Mouse (Mus musculus) neural tube, embryonic 11.5 days (tissue): Measurements from ENCODE around the gene Trmt13. TPM values are rescaled to one million over a fixed set of nuclear protein-coding genes. Genes with fewer than 3 reads are reported as not detected.

Experiments used
- ATAC-seq: fragments of 200-750 bp; cut with Nextera tagmentation; 2 replicates; pipeline ENCODE4 v1.8.0; 2017; ENCODE audit warnings: moderate number of reproducible peaks, mild to moderate bottlenecking, moderate TSS enrichment, moderate library complexity; ENCODE audit not compliant: insufficient read depth, low FRiP score, low TSS enrichment
- DNase-seq: peaks from one replicate; pipeline ENCODE4 v3.0.0-alpha.2; 2015; ENCODE audit warnings: low spot score
- H3K27ac ChIP-seq: fragments of 300-500 bp; sonication (generic); 2 replicates; pipeline ENCODE4 v1.5.1; 2014; ENCODE audit warnings: low read depth, mild to moderate bottlenecking, low read length
- H3K27me3 ChIP-seq: fragments of 300-500 bp; sonication (generic); 2 replicates; pipeline ENCODE4 v1.6.1; 2014; ENCODE audit warnings: mild to moderate bottlenecking, low read length, mixed read lengths; ENCODE audit not compliant: control insufficient read depth, insufficient read depth
- H3K36me3 ChIP-seq: fragments of 300-500 bp; sonication (generic); 2 replicates; pipeline ENCODE4 v1.6.1; 2014; ENCODE audit warnings: mild to moderate bottlenecking, low read length, moderate library complexity, mixed read lengths; ENCODE audit not compliant: control insufficient read depth, insufficient read depth
- H3K4me1 ChIP-seq: fragments of 300-500 bp; sonication (generic); 2 replicates; pipeline ENCODE4 v1.6.1; 2014; ENCODE audit warnings: low read length, mixed read lengths; ENCODE audit not compliant: control insufficient read depth, insufficient read depth
- H3K4me2 ChIP-seq: fragments of 300-500 bp; sonication (generic); 2 replicates; pipeline ENCODE4 v1.6.1; 2014; ENCODE audit warnings: low read depth, mild to moderate bottlenecking, moderate library complexity
- H3K4me3 ChIP-seq: fragments of 300-500 bp; sonication (generic); 2 replicates; pipeline ENCODE4 v1.5.1; 2014; ENCODE audit warnings: low read depth, low read length
- H3K9ac ChIP-seq: fragments of 300-500 bp; sonication (generic); 2 replicates; pipeline ENCODE4 v1.6.1; 2014; ENCODE audit warnings: mild to moderate bottlenecking, low read length
- H3K9me3 ChIP-seq: fragments of 300-500 bp; sonication (generic); 2 replicates; pipeline ENCODE4 v1.6.1; 2016; ENCODE audit warnings: low read length; ENCODE audit not compliant: control insufficient read depth
- WGBS: fragments of 180-500 bp; shearing (Covaris S2); extraction: QIAGEN DNeasy Blood & Tissue Kit; methylation state at CpG from one replicate; pipeline ENCODE4 v1.1.7; 2014; 5-methylcytosine and 5-hydroxymethylcytosine counted together
- polyA plus RNA-seq: library from polyadenylated mRNA; unstranded; fragments of >200 nt; fragmentation: Nextera tagmentation; extraction: Ambion mirVana; gene quantifications from 2 replicates; pipeline ENCODE4 v1.2.1, GENCODE M21; 2014

Trmt13 gene
- polyA plus RNA-seq, 1 experiment from 2014 or later: 18.8 TPM

GRCm38 (mm10) chr3:116542070-116542469, 72.3 kb downstream of the Trmt13 start:
- Histone ChIP-seq H3K4me3 (no peak overlapping the region), H3K27me3 (no peaks in the 10 kb centered on the region; the same call in 1 of the 2 replicates), H3K27ac (no peak overlapping the region), H3K9ac (no peak overlapping the region), H3K4me2 (no peak overlapping the region), H3K4me1 (peaks cover 6% of the 10 kb centered on the region; the same call in 1 of the 2 replicates), H3K36me3 (peaks cover 2% of the 10 kb centered on the region; the same call in 1 of the 2 replicates), H3K9me3 (no peaks in the 10 kb centered on the region)
- ATAC-seq (no peak), DNase-seq (no peak)
- WGBS: 49% methylated on average over 2 of the region's 2 CpGs

GRCm38 (mm10) chr3:116537200-116537573, 77.2 kb downstream of the Trmt13 start:
- DNase-seq: peak; percentile 49
- H3K27ac ChIP-seq: peak overlapping the region; percentile 91
- no peak overlapping the region for H3K4me3 ChIP-seq
- peak; percentile 92 for ATAC-seq
- H3K4me2 ChIP-seq: peak overlapping the region; percentile 32; the same call in 1 of the 2 replicates
- peak overlapping the region; percentile 29 for H3K9ac ChIP-seq
- H3K9me3 ChIP-seq: no peaks in the 10 kb centered on the region
- WGBS: 12% methylated on average over 6 of the region's 6 CpGs
- no peaks in the 10 kb centered on the region; the same call in 1 of the 2 replicates for H3K27me3 ChIP-seq
- peaks cover 5% of the 10 kb centered on the region for H3K36me3 ChIP-seq
- H3K4me1 ChIP-seq: peaks cover 15% of the 10 kb centered on the region

- WGBS: 13% methylated on average over 16 of the region's 16 CpGs
- peak; percentile 95 for ATAC-seq
These were observed 77.8 kb downstream of the Trmt13 start for GRCm38 (mm10) chr3:116536428-116537199.

More at GRCm38 (mm10) chr3:116536428-116537199, 77.8 kb downstream of the Trmt13 start:
- H3K27ac ChIP-seq: peak overlapping the region; percentile 91
- H3K36me3 ChIP-seq: peaks cover 5% of the 10 kb centered on the region
- H3K27me3 ChIP-seq: no peaks in the 10 kb centered on the region; the same call in 1 of the 2 replicates
- peak overlapping the region; percentile 20; the same call in 1 of the 2 replicates for H3K9ac ChIP-seq
- DNase-seq: peak; percentile 50
- peak overlapping the region; percentile 32 for H3K4me2 ChIP-seq
- no peak overlapping the region for H3K4me3 ChIP-seq
- peaks cover 15% of the 10 kb centered on the region for H3K4me1 ChIP-seq
- H3K9me3 ChIP-seq: no peaks in the 10 kb centered on the region

Other genes with a start within 250 kb of the Trmt13 start
- gene Cdc14a, start 190.6 kb downstream of the Trmt13 start, polyA plus RNA-seq: 18.2 and 19.7 TPM in 2 replicates
- gene Rtca, start 106.4 kb downstream of the Trmt13 start, polyA plus RNA-seq: 118 and 119 TPM in 2 replicates
- gene Dbt, start 101.5 kb downstream of the Trmt13 start, polyA plus RNA-seq: 12.5 and 13.0 TPM in 2 replicates
- 0.65 and 0.99 TPM in 2 replicates for gene Lrrc39, start 51.6 kb downstream of the Trmt13 start, polyA plus RNA-seq
- gene Sass6, start 19.6 kb downstream of the Trmt13 start, polyA plus RNA-seq: 33.0 and 36.2 TPM in 2 replicates
- gene Mfsd14a, start 48.1 kb upstream of the Trmt13 start, polyA plus RNA-seq: 79.9 and 81.1 TPM in 2 replicates
- gene Gm43191, start 66.7 kb upstream of the Trmt13 start, polyA plus RNA-seq: not detected in 2 replicates
- 8.8 and 8.9 TPM in 2 replicates for gene Slc35a3, start 98.2 kb upstream of the Trmt13 start, polyA plus RNA-seq
- 17.0 and 18.2 TPM in 2 replicates for gene Agl, start 193.6 kb upstream of the Trmt13 start, polyA plus RNA-seq
- gene Frrs1, start 244.9 kb upstream of the Trmt13 start, polyA plus RNA-seq: 6.6 and 6.9 TPM in 2 replicates